Mouse (Mus musculus) small intestine, adult 2 months (tissue): ENCODE results near the gene Cntfr. TPM values are rescaled to one million over a fixed set of nuclear protein-coding genes. Genes with fewer than 3 reads are reported as not detected.

Experiments used
- H3K27ac ChIP-seq: fragments of 200-500 bp; 2 replicates; pipeline ENCODE4 v1.5.1; 2012; ENCODE audit warnings: low read depth, low read length, control low read depth, inconsistent platforms; ENCODE audit not compliant: insufficient read depth
- H3K27me3 ChIP-seq: fragments of 200-500 bp; 2 replicates; pipeline ENCODE4 v1.6.1; 2012; ENCODE audit warnings: mild to moderate bottlenecking, moderate library complexity, low read length, inconsistent platforms; ENCODE audit not compliant: control insufficient read depth, insufficient read depth
- H3K36me3 ChIP-seq: fragments of 200-500 bp; 2 replicates; pipeline ENCODE4 v1.6.1; 2012; ENCODE audit warnings: mild to moderate bottlenecking, low read length, control low read depth, inconsistent platforms; ENCODE audit not compliant: control insufficient read depth, insufficient read depth
- H3K4me1 ChIP-seq: fragments of 200-500 bp; 2 replicates; pipeline ENCODE4 v1.6.1; 2012; ENCODE audit warnings: low read length, inconsistent platforms, mixed read lengths; ENCODE audit not compliant: control insufficient read depth, insufficient read depth, insufficient read length
- H3K4me3 ChIP-seq: fragments of 200-500 bp; 2 replicates; pipeline ENCODE4 v1.5.1; 2012; ENCODE audit warnings: low read depth, mild to moderate bottlenecking, control low read depth, inconsistent platforms, low read length, moderate library complexity
- CTCF ChIP-seq: fragments of 200-500 bp; IDR thresholded peaks from 2 replicates; pipeline ENCODE4 v1.5.1; 2012; ENCODE audit warnings: low read depth, mild to moderate bottlenecking, control low read depth, inconsistent platforms, low read length, moderate library complexity, mixed read lengths; ENCODE audit not compliant: insufficient replicate concordance, insufficient read length; ENCODE audit errors: extremely low read depth
- POLR2A ChIP-seq: fragments of 200-500 bp; IDR thresholded peaks from 2 replicates; pipeline ENCODE4 v1.6.1; 2012; ENCODE audit warnings: low read depth, mild to moderate bottlenecking, control low read depth, inconsistent platforms, low read length, moderate library complexity
- WGBS: fragments of 180-500 bp; shearing (Covaris S2); methylation state at CpG from one replicate; pipeline ENCODE4 v1.1.7; 2018; 5-methylcytosine and 5-hydroxymethylcytosine counted together
- polyA plus RNA-seq: library from polyadenylated mRNA; depleted of rRNA; stranded (reverse); fragments of >200 nt; gene quantifications from 2 replicates; pipeline ENCODE4 v1.2.3, GENCODE M21; 2012; rRNA removed

Cntfr gene
- polyA plus RNA-seq, 1 experiment: 1.7 TPM

GRCm38 (mm10) chr4:41615661-41616599 lies 81.0 kb downstream of the Cntfr start:
- H3K4me3 ChIP-seq: no peak overlapping the region
- 61% methylated on average over 9 of the region's 9 CpGs for WGBS
- H3K4me1 ChIP-seq: no peaks in the 10 kb centered on the region
- no peak for TF ChIP-seq CTCF
- TF ChIP-seq POLR2A: no peak
- H3K27me3 ChIP-seq: no peaks in the 10 kb centered on the region
- H3K36me3 ChIP-seq: no peaks in the 10 kb centered on the region
- H3K27ac ChIP-seq: no peak overlapping the region

- H3K4me1 ChIP-seq: no peaks in the 10 kb centered on the region
- peak; percentile 95 for TF ChIP-seq CTCF
- TF ChIP-seq POLR2A: no peak
- no peaks in the 10 kb centered on the region for H3K27me3 ChIP-seq
- no peak overlapping the region for H3K4me3 ChIP-seq
- H3K27ac ChIP-seq: no peak overlapping the region
- H3K36me3 ChIP-seq: no peaks in the 10 kb centered on the region
- 8% methylated on average over 7 of the region's 7 CpGs for WGBS
Measured at GRCm38 (mm10) chr4:41614156-41614555, 82.7 kb downstream of the Cntfr start.

GRCm38 (mm10) chr4:41612166-41612565 lies 84.7 kb downstream of the Cntfr start:
- TF ChIP-seq CTCF: no peak
- TF ChIP-seq POLR2A: no peak
- Histone ChIP-seq H3K27me3 (no peaks in the 10 kb centered on the region), H3K36me3 (no peaks in the 10 kb centered on the region), H3K4me3 (no peak overlapping the region), H3K27ac (no peak overlapping the region), H3K4me1 (no peaks in the 10 kb centered on the region)
- 64% methylated on average over 8 of the region's 8 CpGs for whole genome bisulfite sequencing

GRCm38 (mm10) chr4:41610594-41610980 lies 86.3 kb downstream of the Cntfr start:
- Histone ChIP-seq H3K4me1 (no peaks in the 10 kb centered on the region), H3K4me3 (no peak overlapping the region), H3K27me3 (no peaks in the 10 kb centered on the region), H3K27ac (no peak overlapping the region), H3K36me3 (no peaks in the 10 kb centered on the region)
- TF ChIP-seq CTCF (no peak), POLR2A (no peak)
- 47% methylated on average over 6 of the region's 6 CpGs for WGBS

- TF ChIP-seq CTCF (peak; percentile 22; the same call in 1 of the 2 replicates), POLR2A (no peak)
- no peak overlapping the region for H3K4me3 ChIP-seq
- H3K4me1 ChIP-seq: no peaks in the 10 kb centered on the region
- WGBS: 79% methylated on average over 10 of the region's 10 CpGs
- no peaks in the 10 kb centered on the region for H3K27me3 ChIP-seq
- no peaks in the 10 kb centered on the region for H3K36me3 ChIP-seq
- no peak overlapping the region for H3K27ac ChIP-seq
Measured at GRCm38 (mm10) chr4:41609681-41610593, 87.0 kb downstream of the Cntfr start.

Other genes with a start within 250 kb of the Cntfr start
- 0.62 and 1.1 TPM in 2 replicates for gene Kif24, start 232.2 kb downstream of the Cntfr start, polyA plus RNA-seq
- 4.8 and 10.5 TPM in 2 replicates for gene Nudt2, start 231.9 kb downstream of the Cntfr start, polyA plus RNA-seq
- gene AI464131, start 194.0 kb downstream of the Cntfr start, polyA plus RNA-seq: 4.6 and 10.2 TPM in 2 replicates
- gene 1110017D15Rik, start 179.8 kb downstream of the Cntfr start, polyA plus RNA-seq: 0.37 TPM in 1 of 2 replicates, not detected in the other
- 12.5 and 16.0 TPM in 2 replicates for gene Fam219a, start 127.6 kb downstream of the Cntfr start, polyA plus RNA-seq
- 1.3 and 5.4 TPM in 2 replicates for gene Dnaic1, start 127.3 kb downstream of the Cntfr start, polyA plus RNA-seq
- 7.6 and 9.3 TPM in 2 replicates for gene Enho, start 56.8 kb downstream of the Cntfr start, polyA plus RNA-seq
- gene Il11ra1, start 2.9 kb upstream of the Cntfr start, polyA plus RNA-seq: 24.8 and 28.6 TPM in 2 replicates
- 25.4 and 48.7 TPM in 2 replicates for gene Rpp25l, start 16.4 kb upstream of the Cntfr start, polyA plus RNA-seq
- 35.0 and 69.5 TPM in 2 replicates for gene Dctn3, start 26.1 kb upstream of the Cntfr start, polyA plus RNA-seq
- gene Arid3c, start 34.1 kb upstream of the Cntfr start, polyA plus RNA-seq: 0.09 TPM in 1 of 2 replicates, not detected in the other
- 57.5 and 104 TPM in 2 replicates for gene Galt, start 58.1 kb upstream of the Cntfr start, polyA plus RNA-seq
- gene Sigmar1, start 59.1 kb upstream of the Cntfr start, polyA plus RNA-seq: 28.1 and 44.0 TPM in 2 replicates
- gene Ccl27a, start 77.2 kb upstream of the Cntfr start, polyA plus RNA-seq: 11.7 and 14.6 TPM in 2 replicates
- 3.4 TPM in 1 of 2 replicates, not detected in the other for gene Gm21541, start 206.5 kb upstream of the Cntfr start, polyA plus RNA-seq
- 0.18 and 0.56 TPM in 2 replicates for gene Gm20878, start 244.5 kb upstream of the Cntfr start, polyA plus RNA-seq